Mouse (Mus musculus): ENCODE measurements around the gene Bsdc1.
"Not testable (repeated sequence)": the region's sequence is repeated elsewhere in the genome, so short reads cannot be mapped to it uniquely, and the experiment has no call there.

The Bsdc1 gene

GRCm38 (mm10) chr4:129461183-129461960 is at the start of gene Bsdc1:
Gene Bsdc1, plus strand, starts transcription at chr4:129461581.
- DNase-seq, result peak; percentile 100

- no peak for DNase-seq
Observed at GRCm38 (mm10) chr4:129415892-129416291, 45.5 kb upstream of the Bsdc1 start.

GRCm38 (mm10) chr4:129416478-129416877 is 44.9 kb upstream of the Bsdc1 start:
- DNase-seq, result no peak

- DNase-seq, result no peak
Observed at GRCm38 (mm10) chr4:129418321-129418720, 43.1 kb upstream of the Bsdc1 start.

- peak; percentile 89 to 91 for DNase-seq
Observed at GRCm38 (mm10) chr4:129440340-129441063, 20.9 kb upstream of the Bsdc1 start, which contains the start of gene Zbtb8b. Gene Zbtb8b, minus strand, starts transcription at chr4:129440853.

GRCm38 (mm10) chr4:129441145-129441544 is 20.2 kb upstream of the Bsdc1 start:
- DNase-seq, result peak in 1 of 2 experiments; percentile 35

GRCm38 (mm10) chr4:129447360-129447759 is 14.0 kb upstream of the Bsdc1 start:
- no peak for DNase-seq

GRCm38 (mm10) chr4:129447778-129448563 is 13.4 kb upstream of the Bsdc1 start:
- peak; percentile 28 for DNase-seq

- no peak for DNase-seq
Observed at GRCm38 (mm10) chr4:129448713-129449112, 12.7 kb upstream of the Bsdc1 start.

- DNase-seq, result no peak
Observed at GRCm38 (mm10) chr4:129450851-129451250, 10.5 kb upstream of the Bsdc1 start.

- DNase-seq, result no peak
Observed at GRCm38 (mm10) chr4:129451471-129452169, 9.8 kb upstream of the Bsdc1 start.

- peak; percentile 90 to 95 for DNase-seq
Observed at GRCm38 (mm10) chr4:129455265-129455664, 6.1 kb upstream of the Bsdc1 start.

GRCm38 (mm10) chr4:129456126-129456525 is 5.3 kb upstream of the Bsdc1 start:
- DNase-seq, result no peak

GRCm38 (mm10) chr4:129457311-129457710 is 4.1 kb upstream of the Bsdc1 start:
- not testable (repeated sequence) for DNase-seq

GRCm38 (mm10) chr4:129459726-129460125 is 1.7 kb upstream of the Bsdc1 start:
- DNase-seq, result no peak

GRCm38 (mm10) chr4:129460827-129461182 is 576 bp upstream of the Bsdc1 start:
- DNase-seq, result no peak

- DNase-seq, result peak in 1 of 2 experiments; percentile 26
Observed at GRCm38 (mm10) chr4:129462118-129462517, 737 bp downstream of the Bsdc1 start.

- no peak for DNase-seq
Observed at GRCm38 (mm10) chr4:129463097-129464059, 2.0 kb downstream of the Bsdc1 start.

GRCm38 (mm10) chr4:129464286-129464815 is 3.0 kb downstream of the Bsdc1 start:
- DNase-seq, result no peak

GRCm38 (mm10) chr4:129476047-129476446 is 14.7 kb downstream of the Bsdc1 start:
- DNase-seq, result no peak

GRCm38 (mm10) chr4:129479863-129480262 is 18.5 kb downstream of the Bsdc1 start:
- DNase-seq, result no peak

Data from cerebellum, postnatal 10 days (tissue).